Mouse (Mus musculus) CH12.LX (cell line): ENCODE results near the gene Macf1. TPM values are rescaled to one million over a fixed set of nuclear protein-coding genes. Genes with fewer than 3 reads are reported as not detected.

Experiments used
- DNase-seq: peaks from one replicate; pipeline ENCODE4 v3.0.0-alpha.2; 2013; ENCODE audit errors: extremely low read depth
- H3K27ac ChIP-seq: 2 replicates; pipeline ENCODE4 v1.5.1; 2012; ENCODE audit warnings: low read depth, mild to moderate bottlenecking, control low read depth, moderate library complexity; ENCODE audit not compliant: insufficient read depth
- H3K27me3 ChIP-seq: replicated peaks from 2 replicates; pipeline ENCODE3; 2012; ENCODE audit warnings: inconsistent platforms
- H3K36me3 ChIP-seq, 2 experiments: replicated peaks in 1 of 2; 2 replicates each; pipeline versions ENCODE3 to v1.6.1; 2012; ENCODE audit warnings: inconsistent platforms in 1 of 2, low read length in 1 of 2, mild to moderate bottlenecking in 1 of 2, mixed read lengths in 1 of 2, moderate library complexity in 1 of 2; ENCODE audit not compliant: control insufficient read depth in 1 of 2, insufficient read depth in 1 of 2
- H3K4me1 ChIP-seq, 2 experiments: 2 replicates each; pipeline ENCODE4 v1.6.1; 2012; ENCODE audit warnings: inconsistent platforms in 1 of 2, moderate library complexity in 1 of 2; ENCODE audit not compliant: insufficient read depth in 2 of 2, control insufficient read depth in 1 of 2
- H3K4me2 ChIP-seq: 2 replicates; pipeline ENCODE4 v1.6.1; 2012; ENCODE audit warnings: low read depth, mild to moderate bottlenecking, control low read depth; ENCODE audit not compliant: poor library complexity, insufficient read depth, severe bottlenecking
- H3K4me3 ChIP-seq, 3 experiments: fragments of 150-350 bp in 1 of 3; sonication (generic) in 1 of 3; replicated peaks in 1 of 3; 2 replicates each; pipeline versions ENCODE3 to v1.5.1; 2011 to 2012; ENCODE audit warnings: low read depth in 2 of 3, low read length in 2 of 3, mild to moderate bottlenecking in 2 of 3, moderate library complexity in 2 of 3, control low read depth in 1 of 3, improper control_type of control experiment in 1 of 3, inconsistent platforms in 1 of 3, mixed read lengths in 1 of 3; ENCODE audit not compliant: poor library complexity in 1 of 3
- H3K79me2 ChIP-seq: replicated peaks from 2 replicates; pipeline ENCODE4 v1.6.1; 2012; ENCODE audit warnings: mild to moderate bottlenecking, moderate library complexity; ENCODE audit not compliant: control insufficient read depth, poor library complexity, insufficient read depth, severe bottlenecking; ENCODE audit errors: extremely low read depth
- H3K9ac ChIP-seq: 2 replicates; pipeline ENCODE4 v1.6.1; 2012; ENCODE audit warnings: low read depth, mild to moderate bottlenecking, control low read depth, moderate library complexity; ENCODE audit not compliant: insufficient read depth
- H3K9me3 ChIP-seq: replicated peaks from 2 replicates; pipeline ENCODE3; 2012; ENCODE audit warnings: low read length, inconsistent platforms, mixed read lengths
- CHD2 ChIP-seq: IDR thresholded peaks from 2 replicates; pipeline ENCODE4 v1.6.1; 2011; ENCODE audit warnings: low read length, improper control_type of control experiment
- E2F4 ChIP-seq: IDR thresholded peaks from 2 replicates; pipeline ENCODE4 v1.6.1; 2011; ENCODE audit warnings: low read depth, low read length, improper control_type of control experiment; ENCODE audit not compliant: insufficient replicate concordance
- EP300 ChIP-seq: IDR thresholded peaks from 2 replicates; pipeline ENCODE4 v1.6.1; 2011; ENCODE audit warnings: low read length, improper control_type of control experiment
- ETS1 ChIP-seq: conservative IDR thresholded peaks from 2 replicates; pipeline ENCODE4 v1.6.1; 2012; ENCODE audit warnings: low read depth, mild to moderate bottlenecking, inconsistent platforms, low read length, improper control_type of control experiment, moderate library complexity
- GABPA ChIP-seq: IDR thresholded peaks from 2 replicates; pipeline ENCODE4 v1.6.1; 2012; ENCODE audit warnings: low read depth, low read length, improper control_type of control experiment, inconsistent platforms; ENCODE audit not compliant: insufficient replicate concordance
- HCFC1 ChIP-seq: IDR thresholded peaks from 2 replicates; pipeline ENCODE4 v1.6.1; 2012; ENCODE audit warnings: low read depth, mild to moderate bottlenecking, inconsistent platforms, low read length, improper control_type of control experiment
- IRF4 ChIP-seq: IDR thresholded peaks from 2 replicates; pipeline ENCODE4 v1.6.1; 2014; ENCODE audit warnings: low read depth, mild to moderate bottlenecking, inconsistent platforms, low read length, improper control_type of control experiment
- JUND ChIP-seq: conservative IDR thresholded peaks from 2 replicates; pipeline ENCODE4 v1.6.1; 2011; ENCODE audit warnings: low read depth, low read length, improper control_type of control experiment
- MAX ChIP-seq: IDR thresholded peaks from 2 replicates; pipeline ENCODE4 v1.6.1; 2011; ENCODE audit warnings: low read length, improper control_type of control experiment
- MEF2A ChIP-seq: IDR thresholded peaks from 2 replicates; pipeline ENCODE4 v1.6.1; 2014; ENCODE audit warnings: low read depth, mild to moderate bottlenecking, inconsistent platforms, low read length, improper control_type of control experiment, borderline replicate concordance
- MXI1 ChIP-seq: IDR thresholded peaks from 2 replicates; pipeline ENCODE4 v1.6.1; 2011; ENCODE audit warnings: mild to moderate bottlenecking, low read depth, low read length, improper control_type of control experiment
- MYC ChIP-seq: IDR thresholded peaks from 2 replicates; pipeline ENCODE4 v1.6.1; 2011; ENCODE audit warnings: low read depth, mild to moderate bottlenecking, improper control_type of control experiment, low read length
- NELFE ChIP-seq: IDR thresholded peaks from 2 replicates; pipeline ENCODE4 v1.6.1; 2011; ENCODE audit warnings: low read depth, low read length, improper control_type of control experiment
- NRF1 ChIP-seq: IDR thresholded peaks from 2 replicates; pipeline ENCODE4 v1.6.1; 2014; ENCODE audit warnings: low read depth, mild to moderate bottlenecking, inconsistent platforms, low read length, improper control_type of control experiment, moderate library complexity
- PAX5 ChIP-seq: IDR thresholded peaks from 2 replicates; pipeline ENCODE4 v1.6.1; 2012; ENCODE audit warnings: low read length, inconsistent platforms, mixed read lengths
- POLR2A ChIP-seq: IDR thresholded peaks from 2 replicates; pipeline ENCODE4 v1.6.1; 2011; ENCODE audit warnings: low read depth, mild to moderate bottlenecking, improper control_type of control experiment, low read length
- SMC3 ChIP-seq: IDR thresholded peaks from 2 replicates; pipeline ENCODE4 v1.6.1; 2011; ENCODE audit warnings: low read depth, low read length, improper control_type of control experiment
- TCF12 ChIP-seq: IDR thresholded peaks from 2 replicates; pipeline ENCODE4 v1.6.1; 2014; ENCODE audit warnings: low read depth, mild to moderate bottlenecking, inconsistent platforms, low read length, improper control_type of control experiment
- UBTF ChIP-seq: IDR thresholded peaks from 2 replicates; pipeline ENCODE4 v1.6.1; 2012; ENCODE audit warnings: low read depth, mild to moderate bottlenecking, inconsistent platforms, low read length, improper control_type of control experiment, moderate library complexity
- USF1 ChIP-seq: IDR thresholded peaks from 2 replicates; pipeline ENCODE4 v1.6.1; 2014; ENCODE audit warnings: low read depth, mild to moderate bottlenecking, inconsistent platforms, low read length, improper control_type of control experiment
- USF2 ChIP-seq: conservative IDR thresholded peaks from 2 replicates; pipeline ENCODE4 v1.6.1; 2011; ENCODE audit warnings: low read depth, low read length, improper control_type of control experiment
- dilution Hi-C: fragments of 300-500 bp; cut with MboI; formaldehyde crosslinking; loops from 2 replicates; pipeline ENCODE4 v1.14.3; 2020; ENCODE audit warnings: low sequenced_read_pairs; ENCODE audit not compliant: extremely low pct_unique_long_range_greater_than_20kb, extremely low pct_ligation_motif_present
- in situ Hi-C: fragments of 300-500 bp; cut with MboI; formaldehyde crosslinking; loops from 3 replicates; pipeline ENCODE4 v1.14.3; 2019; ENCODE audit warnings: low sequenced_read_pairs, low pct_ligation_motif_present, low pct_unique_long_range_greater_than_20kb, mixed read lengths
- polyA plus RNA-seq: library from polyadenylated mRNA; unstranded; fragments of >175 nt; gene quantifications from 2 replicates; pipeline ENCODE4 v1.2.1, GENCODE M21; 2012; ENCODE audit warnings: low read depth; ENCODE audit not compliant: insufficient read length
- total RNA-seq, 2 experiments: library from RNA; depleted of rRNA; stranded (reverse); fragments of 300-350 nt in 1 of 2; fragments of >200 nt in 1 of 2; gene quantifications; 2 replicates each; pipeline ENCODE4 v1.2.3; 2012 to 2014

The Macf1 gene
- total and polyA plus RNA-seq, 3 experiments, result 63.3 to 93.3 (median 77.8) TPM

DNA sequence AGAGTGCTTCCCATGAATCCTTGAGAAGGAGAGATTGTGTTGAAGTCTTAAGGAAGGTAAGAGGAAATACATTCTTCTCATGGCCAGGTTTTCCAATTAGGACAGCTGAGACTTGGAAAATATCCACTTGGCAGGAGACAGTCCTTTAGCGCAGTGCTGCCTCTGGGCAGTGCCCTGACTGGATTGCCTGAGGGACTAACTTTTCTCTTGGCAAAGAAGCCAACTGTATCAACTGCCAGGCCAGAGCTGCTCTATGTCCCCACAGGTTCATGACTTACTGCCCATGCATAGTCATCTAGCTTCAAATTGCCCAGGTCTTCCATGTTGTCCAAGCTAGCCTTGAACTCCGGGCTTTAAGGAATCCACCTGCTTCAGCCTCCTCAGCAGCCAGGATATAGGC lies 260.1 kb downstream of the Macf1 start:
- TF ChIP-seq NELFE, result no peak
- H3K79me2 ChIP-seq, result 0 out of 2 replicates have a peak, but pooled peaks cover 9% of the 10 kb centered on the region
- H3K4me1 ChIP-seq, result peaks cover 2 to 51% of the 10 kb centered on the region in 2 experiments; a peak in 2 of 4 replicates
- H3K9ac ChIP-seq, result no peak overlapping the region
- dilution Hi-C loops (no loop called here), in situ Hi-C loops (no loop called here)
- peaks cover 13 to 46% of the 10 kb centered on the region in 2 experiments for H3K36me3 ChIP-seq
- no peaks in the 10 kb centered on the region for H3K27me3 ChIP-seq
- H3K4me3 ChIP-seq, result no peak overlapping the region
- H3K27ac ChIP-seq, result no peak overlapping the region
- no peak for DNase-seq
- no peaks in the 10 kb centered on the region for H3K9me3 ChIP-seq
- no peak overlapping the region for H3K4me2 ChIP-seq

- dilution Hi-C loops, result no loop called here
- peaks cover 2 to 42% of the 10 kb centered on the region in 2 experiments; a peak in 2 of 4 replicates for H3K4me1 ChIP-seq
- H3K9ac ChIP-seq, result no peak overlapping the region
- H3K4me2 ChIP-seq, result no peak overlapping the region
- DNase-seq, result no peak
- H3K9me3 ChIP-seq, result no peaks in the 10 kb centered on the region
- no peak overlapping the region for H3K27ac ChIP-seq
- H3K36me3 ChIP-seq, result peaks cover 13 to 45% of the 10 kb centered on the region in 2 experiments
- no peaks in the 10 kb centered on the region for H3K27me3 ChIP-seq
- H3K79me2 ChIP-seq, result 0 out of 2 replicates have a peak, but pooled peaks cover 7% of the 10 kb centered on the region
- H3K4me3 ChIP-seq, result no peak overlapping the region
- no peak for TF ChIP-seq E2F4
- TF ChIP-seq ETS1, result no peak
- TF ChIP-seq, all 38 proteins: peak for 0
- in situ Hi-C loops, result no loop called here
These were observed 261.3 kb downstream of the Macf1 start for GRCm38 (mm10) chr4:123422828-123423227.

- in situ Hi-C loops (no loop called here), dilution Hi-C loops (no loop called here)
- no peak for TF ChIP-seq MXI1
- no peak for TF ChIP-seq HCFC1
- TF ChIP-seq USF2, result no peak
- TF ChIP-seq JUND, result no peak
- no peak for TF ChIP-seq UBTF
- TF ChIP-seq EP300, result no peak
- TF ChIP-seq NELFE, result no peak
- TF ChIP-seq PAX5, result no peak
- no peak for TF ChIP-seq GABPA
- TF ChIP-seq IRF4, result no peak
- no peak for TF ChIP-seq NRF1
- no peak for TF ChIP-seq MEF2A
- TF ChIP-seq MAX, result no peak
- no peak for TF ChIP-seq TCF12
- no peak for TF ChIP-seq POLR2A
- TF ChIP-seq USF1, result no peak
- TF ChIP-seq SMC3, result no peak
- TF ChIP-seq CHD2, result no peak
- no peak for TF ChIP-seq MYC
These were observed 266.1 kb downstream of the Macf1 start for GRCm38 (mm10) chr4:123418032-123418431.

More at GRCm38 (mm10) chr4:123418032-123418431, 266.1 kb downstream of the Macf1 start:
- Histone ChIP-seq H3K4me2 (no peak overlapping the region), H3K27me3 (no peaks in the 10 kb centered on the region), H3K27ac (no peak overlapping the region), H3K9me3 (no peaks in the 10 kb centered on the region), H3K36me3 (peaks cover 0 to 25% of the 10 kb centered on the region in 2 experiments), H3K4me3 (no peak overlapping the region), H3K4me1 (peaks cover 2 to 24% of the 10 kb centered on the region in 2 experiments; a peak in 2 of 4 replicates), H3K9ac (no peak overlapping the region), H3K79me2 (0 out of 2 replicates have a peak, but pooled peaks cover 6% of the 10 kb centered on the region)
- no peak for DNase-seq
